Mouse (Mus musculus): ENCODE measurements around the gene Gpsm1.

DNA sequence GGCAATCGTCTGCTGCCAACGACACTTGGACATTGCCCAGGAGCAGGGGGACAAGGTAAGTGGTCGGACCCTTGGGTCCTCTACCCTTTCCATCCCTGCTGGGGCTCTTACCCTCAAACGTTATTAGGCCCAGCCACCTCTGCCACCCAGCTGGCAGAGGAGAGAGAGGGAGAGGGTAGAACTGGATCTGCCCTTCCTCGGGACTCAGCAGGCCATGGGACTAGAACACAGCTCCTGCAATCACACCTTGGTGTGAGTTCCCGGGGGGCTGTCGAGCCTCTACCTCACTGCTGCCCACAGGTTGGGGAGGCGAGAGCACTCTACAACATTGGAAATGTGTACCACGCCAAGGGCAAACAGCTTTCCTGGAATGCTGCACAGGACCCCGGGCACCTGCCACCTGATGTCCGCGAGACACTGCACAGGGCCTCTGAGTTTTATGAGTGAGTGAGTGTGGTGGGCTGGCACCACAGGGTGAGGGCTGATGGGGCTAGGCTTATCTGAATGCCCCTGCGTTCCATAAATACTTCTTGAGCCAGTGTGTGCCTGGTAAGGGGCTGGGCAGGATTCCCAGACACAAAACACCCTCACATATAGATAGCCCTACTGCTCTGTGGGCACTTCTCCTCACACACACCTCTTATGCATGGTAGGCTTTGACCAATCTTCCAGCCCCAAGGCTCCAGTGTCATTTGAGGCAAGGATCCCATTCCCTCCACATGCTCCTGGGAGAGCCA is 8.4 kb downstream of the Gpsm1 start:
- TF ChIP-seq POLR2A (IDR thresholded peaks at IDR 0.05; ENCODE audit: low read depth, low read length) (no peak), CTCF (IDR thresholded peaks at IDR 0.05; ENCODE audit: extremely low read depth, insufficient read depth, insufficient read length, insufficient replicate concordance) (no peak)

Data from spleen, adult 2 months (tissue).